Mouse (Mus musculus): ENCODE measurements around the gene Nhsl2.

GRCm38 (mm10) chrX:102017213-102017923, 168.2 kb downstream of the Nhsl2 start:
- no peak for TF ChIP-seq POLR2A (IDR thresholded peaks at IDR 0.05; ENCODE audit: control insufficient read depth, low read depth, low read length)
- no peak for TF ChIP-seq CTCF (IDR thresholded peaks at IDR 0.05; ENCODE audit: control insufficient read depth, insufficient read depth, insufficient replicate concordance, low read depth, low read length)
